Mouse (Mus musculus) embryonic fibroblast, embryonic 13.5 days (primary cell): Measurements from ENCODE around the gene Dlgap4. TPM values are rescaled to one million over a fixed set of nuclear protein-coding genes. Genes with fewer than 3 reads are reported as not detected.
A peak's percentile ranks its signal among the peaks of the same experiment; 100 is the strongest.

Experiments
- H3K27ac ChIP-seq: 2 replicates; pipeline ENCODE4 v1.5.1; 2012; ENCODE audit warnings: low read length, control low read depth, inconsistent platforms; ENCODE audit not compliant: insufficient read depth
- H3K4me1 ChIP-seq: 2 replicates; pipeline ENCODE4 v1.6.1; 2011; ENCODE audit warnings: low read length; ENCODE audit not compliant: control insufficient read depth, insufficient read depth
- H3K4me3 ChIP-seq: 2 replicates; pipeline ENCODE4 v1.5.1; 2011; ENCODE audit warnings: mild to moderate bottlenecking, control low read depth, low read length; ENCODE audit not compliant: insufficient read depth
- CTCF ChIP-seq: IDR thresholded peaks from 2 replicates; pipeline ENCODE4 v1.5.1; 2011; ENCODE audit warnings: mild to moderate bottlenecking, control low read depth, low read length, moderate library complexity, borderline replicate concordance; ENCODE audit not compliant: insufficient read depth
- POLR2A ChIP-seq: IDR thresholded peaks from 2 replicates; pipeline ENCODE4 v1.6.1; 2011; ENCODE audit warnings: low read depth, mild to moderate bottlenecking, control low read depth, low read length, moderate library complexity
- polyA plus RNA-seq: library from polyadenylated mRNA; stranded (reverse); fragments of >200 nt; gene quantifications from 2 replicates; pipeline ENCODE4 v1.2.4, GENCODE M21; 2011; ENCODE audit warnings: low read depth; ENCODE audit not compliant: missing spikeins, insufficient read length

The Dlgap4 gene
- polyA plus RNA-seq, 1 experiment: 58.4 TPM

DNA sequence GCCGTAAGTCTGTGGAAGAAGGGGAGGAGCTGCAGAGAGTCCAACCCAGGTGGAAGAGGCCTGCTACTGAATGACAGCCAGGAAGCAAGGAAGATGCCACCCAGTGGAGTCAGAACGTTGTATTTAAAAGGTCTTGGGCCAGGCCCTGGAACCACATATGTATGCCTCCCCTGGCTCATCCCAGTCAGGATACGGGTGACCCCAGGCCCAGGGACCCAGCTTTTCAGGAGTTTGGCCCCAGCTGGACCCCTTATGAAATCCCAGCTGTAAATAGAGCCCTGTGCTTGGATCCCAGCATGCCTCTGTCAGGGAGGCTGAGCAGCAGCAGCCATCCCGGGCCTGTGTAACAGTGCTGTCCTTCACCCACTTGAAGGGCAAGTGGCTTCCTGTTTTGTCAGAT, 151.2 kb downstream of the Dlgap4 start:
- no peak overlapping the region for H3K4me3 ChIP-seq
- no peaks in the 10 kb centered on the region for H3K4me1 ChIP-seq
- no peak overlapping the region for H3K27ac ChIP-seq
- no peak for TF ChIP-seq CTCF
- no peak for TF ChIP-seq POLR2A

- no peak overlapping the region for H3K4me3 ChIP-seq
- TF ChIP-seq CTCF: no peak
- no peak for TF ChIP-seq POLR2A
- H3K27ac ChIP-seq: no peak overlapping the region
- no peaks in the 10 kb centered on the region for H3K4me1 ChIP-seq
Measured at GRCm38 (mm10) chr2:156765593-156765992, 152.1 kb downstream of the Dlgap4 start.

GRCm38 (mm10) chr2:156766227-156767019, 152.9 kb downstream of the Dlgap4 start:
- TF ChIP-seq POLR2A: no peak
- no peak for TF ChIP-seq CTCF
- Histone ChIP-seq H3K4me3 (no peak overlapping the region), H3K4me1 (no peaks in the 10 kb centered on the region), H3K27ac (no peak overlapping the region)

DNA sequence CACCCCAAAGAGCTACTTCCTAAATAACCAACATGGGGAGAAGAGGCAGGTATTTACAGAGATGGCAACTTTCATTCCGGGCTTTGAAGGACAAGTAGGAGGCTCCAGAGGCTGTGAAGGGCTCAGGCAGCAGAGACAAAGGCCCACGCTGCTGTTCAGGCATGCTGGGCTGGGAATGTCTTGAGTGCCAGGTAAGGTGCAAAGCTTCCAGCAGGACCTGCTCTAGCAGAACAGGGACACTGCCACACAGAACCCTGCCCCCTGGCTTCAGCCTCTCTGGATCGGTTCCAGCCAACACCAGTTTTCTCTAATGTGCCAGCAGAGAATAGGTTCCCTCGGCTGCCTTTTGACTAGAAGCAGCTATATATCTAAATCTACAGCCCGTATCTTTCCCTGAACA, 153.6 kb downstream of the Dlgap4 start:
- Histone ChIP-seq H3K27ac (no peak overlapping the region), H3K4me1 (no peaks in the 10 kb centered on the region), H3K4me3 (no peak overlapping the region)
- TF ChIP-seq POLR2A: no peak
- TF ChIP-seq CTCF: no peak

DNA sequence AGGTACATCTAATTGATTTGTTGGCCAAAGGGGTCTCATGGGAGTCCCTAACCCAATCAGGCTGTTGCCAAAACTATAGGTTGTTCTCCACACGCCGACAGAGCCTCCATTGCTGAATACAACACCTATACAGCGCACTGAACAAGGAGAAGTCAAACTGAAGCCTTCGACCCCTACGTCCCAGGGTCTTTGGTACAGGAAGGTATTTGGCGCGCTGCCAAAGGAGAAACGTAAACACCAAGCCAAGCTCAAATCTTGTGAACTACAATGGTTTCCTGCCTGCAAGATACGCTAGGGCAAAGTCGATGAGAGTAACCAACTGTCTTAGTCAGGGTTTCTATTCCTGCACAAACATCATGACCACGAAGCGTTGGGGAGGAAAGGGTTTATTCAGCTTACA, 155.8 kb downstream of the Dlgap4 start:
- Histone ChIP-seq H3K27ac (no peak overlapping the region), H3K4me1 (no peaks in the 10 kb centered on the region)
- TF ChIP-seq POLR2A (no peak), CTCF (no peak)

GRCm38 (mm10) chr2:156773470-156773869, 160.0 kb downstream of the Dlgap4 start:
- H3K4me1 ChIP-seq: no peaks in the 10 kb centered on the region
- TF ChIP-seq POLR2A: no peak
- no peak for TF ChIP-seq CTCF
- H3K4me3 ChIP-seq: no peak overlapping the region
- H3K27ac ChIP-seq: no peak overlapping the region

More for the DNA sequence above, 155.8 kb downstream of the Dlgap4 start:
- no peak overlapping the region for H3K4me3 ChIP-seq

DNA sequence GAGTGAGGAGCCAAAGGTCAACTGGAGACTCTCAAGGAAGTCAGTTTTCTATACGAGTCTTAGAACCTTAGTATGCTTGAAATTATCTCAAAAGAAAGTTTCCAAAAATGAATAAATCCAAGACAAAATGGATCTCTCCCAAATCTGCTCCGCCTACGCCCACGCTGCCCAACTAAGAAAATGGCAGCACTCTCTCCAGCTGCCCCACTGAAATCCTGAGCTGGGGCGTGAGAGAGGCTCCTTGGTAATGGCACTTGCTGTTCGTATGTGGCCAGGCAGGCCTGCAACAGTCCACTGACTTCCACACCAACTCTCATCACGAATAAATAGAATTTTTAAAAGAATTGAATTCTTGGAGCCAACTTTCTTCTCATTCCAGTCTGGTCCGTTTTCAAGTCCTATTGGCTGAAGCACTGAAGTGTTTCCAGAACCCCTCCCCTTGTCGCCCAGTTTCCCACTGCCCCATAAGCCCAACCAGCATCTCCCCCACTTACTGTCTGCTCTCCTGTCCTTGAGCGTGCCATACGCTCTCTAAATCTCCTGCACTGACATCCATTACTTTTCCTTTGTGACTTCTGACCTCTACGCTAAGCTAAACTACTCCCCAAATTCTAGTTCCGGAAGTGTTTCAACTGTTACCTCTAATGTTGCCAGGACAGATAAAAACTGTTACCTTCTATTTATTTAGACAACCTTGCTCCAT, 160.7 kb downstream of the Dlgap4 start:
- Histone ChIP-seq H3K4me1 (no peaks in the 10 kb centered on the region), H3K27ac (peak overlapping the region; percentile 75), H3K4me3 (peak overlapping the region; percentile 0; the same call in 1 of the 2 replicates)
- no peak; the same call in none of the 2 replicates for TF ChIP-seq POLR2A
- TF ChIP-seq CTCF: no peak

DNA sequence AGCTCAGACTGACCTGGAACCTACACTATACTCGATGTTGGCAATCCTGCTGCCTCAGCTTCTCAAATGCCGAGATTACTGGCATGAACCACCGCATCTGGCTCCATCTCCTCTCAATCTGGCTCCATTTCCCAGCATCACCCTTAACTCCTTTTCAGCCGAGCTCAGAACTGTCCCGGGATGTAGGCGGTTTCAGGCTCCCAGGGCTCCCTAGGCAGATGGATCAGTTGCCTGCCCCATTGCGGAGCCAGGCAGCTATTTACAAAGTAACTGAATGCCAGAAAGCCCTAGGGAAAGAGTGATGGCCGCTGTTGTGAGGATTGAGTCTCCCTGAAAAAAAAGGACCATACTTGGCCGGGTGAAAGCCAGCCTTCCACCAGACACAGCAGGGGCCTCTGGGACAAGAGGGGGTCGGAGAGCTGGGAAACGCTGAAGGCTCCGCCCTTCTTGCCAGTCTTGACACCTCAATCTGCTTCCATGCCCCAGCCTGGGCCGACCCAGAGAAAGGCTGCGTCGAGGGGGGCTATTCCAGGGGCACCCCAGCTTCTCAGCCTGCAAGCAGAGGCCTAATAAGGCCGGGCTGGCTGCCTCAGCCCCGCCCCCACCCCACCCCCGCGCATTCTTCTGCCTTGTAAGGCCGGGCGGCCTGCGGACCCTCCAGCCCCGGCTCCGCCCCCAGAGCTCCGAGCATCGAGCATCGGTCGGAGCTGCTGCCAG, 161.4 kb downstream of the Dlgap4 start, which contains the start of gene Myl9:
Gene Myl9 (plus strand): TSS at position 683 of the 717 bp plus-strand sequence.
- TF ChIP-seq CTCF: no peak
- TF ChIP-seq POLR2A: peak; percentile 73
- Histone ChIP-seq H3K4me3 (peak within 1 kb of the TSS; percentile 48), H3K27ac (peak within 1 kb of the TSS; percentile 75), H3K4me1 (no peaks in the 10 kb centered on the region)

DNA sequence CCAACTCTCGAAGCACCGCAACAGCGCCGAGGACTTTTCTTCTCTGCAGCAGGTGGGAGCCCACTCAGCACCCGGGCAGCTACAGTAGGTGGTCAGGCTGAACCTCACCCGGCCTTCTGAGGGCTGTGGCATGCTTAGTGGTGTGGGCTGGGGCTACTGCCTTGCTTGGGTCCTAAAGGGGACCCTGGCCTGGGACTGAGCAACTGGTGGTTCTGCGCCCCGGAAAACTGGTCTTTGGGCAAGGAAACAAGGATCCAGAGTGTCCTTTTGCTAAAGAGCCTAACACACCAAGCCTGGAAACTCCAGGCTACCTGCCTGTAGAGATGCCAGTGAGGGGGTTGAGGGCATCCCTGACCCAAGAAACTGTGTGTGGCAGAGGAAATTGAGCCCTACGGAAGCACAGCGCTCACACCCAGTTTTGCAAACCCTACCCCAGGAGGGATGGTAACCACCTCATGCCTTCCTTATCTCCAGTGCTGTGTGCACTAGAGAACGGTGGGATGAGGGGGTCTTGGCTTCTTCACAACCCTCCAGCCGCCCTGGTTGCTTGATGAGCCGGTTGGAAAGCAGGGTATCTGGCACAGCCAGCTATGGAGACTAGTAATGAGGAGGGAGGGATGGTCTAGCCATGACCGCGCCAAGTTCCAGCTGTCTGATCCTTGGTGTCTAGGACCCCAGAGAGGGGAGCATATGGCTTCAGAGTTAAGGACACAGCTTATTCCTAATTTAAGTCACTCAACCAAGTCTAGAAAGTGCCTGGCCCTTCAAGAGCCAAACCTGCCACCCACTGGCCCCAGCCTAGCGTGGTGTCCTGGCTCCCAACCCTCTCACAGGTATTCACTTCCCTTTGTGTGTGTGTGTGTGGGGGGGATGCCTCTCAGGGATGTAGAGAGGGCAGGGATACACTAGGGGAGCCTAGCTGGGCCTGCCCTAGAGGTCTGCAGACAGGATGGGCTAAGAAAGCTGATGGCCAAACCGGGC, 162.2 kb downstream of the Dlgap4 start:
- Histone ChIP-seq H3K4me3 (peak overlapping the region; percentile 48), H3K4me1 (no peaks in the 10 kb centered on the region), H3K27ac (peak overlapping the region; percentile 70)
- TF ChIP-seq POLR2A (peak; percentile 78), CTCF (no peak)
